Mouse (Mus musculus): ENCODE results near the gene Tmigd3. TPM values are rescaled to one million over a fixed set of nuclear protein-coding genes. Genes with fewer than 3 reads are reported as not detected.

The Tmigd3 gene
- total and polyA plus RNA-seq, 3 experiments, result 0.05 to 5.5 TPM; not detected in 1

DNA sequence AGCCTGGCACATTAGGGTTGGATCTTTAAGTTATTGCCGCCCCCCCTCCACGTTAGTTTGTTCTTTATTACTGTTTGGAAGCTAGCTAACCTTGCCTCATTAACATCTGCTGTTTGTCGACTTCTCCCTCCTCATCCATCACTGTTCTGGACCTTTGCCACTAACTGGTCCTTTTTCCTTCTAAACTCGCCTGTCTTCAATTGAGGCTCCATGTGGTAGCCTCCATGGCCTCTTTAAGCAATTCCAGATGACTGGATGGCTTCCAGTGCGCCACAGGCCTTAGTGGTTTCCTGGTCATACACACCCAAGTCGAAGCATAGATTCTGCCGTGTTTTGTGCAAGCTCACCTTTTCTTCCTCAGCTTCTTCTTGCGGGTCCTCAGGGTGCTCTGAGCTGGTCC, 16.9 kb upstream of the Tmigd3 start:
- ATAC-seq (ENCODE audit: extremely low read depth, insufficient number of reproducible peaks, low FRiP score, poor library complexity, severe bottlenecking) (no peak), DNase-seq (ENCODE audit: low spot score) (no peak)
- Histone ChIP-seq H3K27me3 (ENCODE audit: insufficient read depth, low read length) (peaks cover 41% of the 10 kb centered on the region), H3K36me3 (replicated peaks) (no peaks in the 10 kb centered on the region), H3K4me3 (ENCODE audit: low read depth, low read length) (no peak overlapping the region), H3K9me3 (replicated peaks) (no peaks in the 10 kb centered on the region), H3K4me1 (ENCODE audit: insufficient read depth, low read depth, low read length) (peaks cover 5% of the 10 kb centered on the region; the same call in 1 of the 2 replicates)
- no peak for TF ChIP-seq POLR2AphosphoS5 (IDR thresholded peaks at IDR 0.05; ENCODE audit: insufficient replicate concordance, low read depth, low read length)
- TF ChIP-seq GATA2 (IDR thresholded peaks at IDR 0.05; ENCODE audit: borderline replicate concordance, low read depth, low read length), result no peak
- no peak for TF ChIP-seq TAL1 (conservative IDR thresholded peaks at IDR 0.05; ENCODE audit: low read depth, low read length)
- TF ChIP-seq CTCF (IDR thresholded peaks at IDR 0.05; ENCODE audit: low read depth, low read length), result no peak
- TF ChIP-seq GATA1 (IDR thresholded peaks at IDR 0.05; ENCODE audit: borderline replicate concordance, low read length), result no peak

DNA sequence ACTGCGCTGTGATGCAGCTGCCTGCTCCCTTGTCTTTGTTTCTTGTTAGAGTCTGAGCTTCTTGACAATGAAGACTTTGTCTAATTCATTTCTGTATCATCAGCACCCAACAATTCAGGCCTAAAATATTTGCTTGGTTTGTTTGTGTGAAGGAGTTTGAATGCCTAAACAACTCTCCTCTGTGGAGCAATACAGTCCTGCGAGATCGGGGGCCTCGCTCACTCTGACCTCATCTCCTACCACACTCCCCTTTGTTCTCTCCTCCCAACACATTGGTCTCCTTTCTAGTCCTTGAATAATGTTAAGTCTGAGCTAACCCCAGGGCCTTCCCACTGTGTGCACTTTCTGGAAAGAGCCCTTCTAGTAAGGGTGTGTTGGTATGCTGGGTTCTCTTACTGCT, 15.9 kb upstream of the Tmigd3 start:
- no peak for DNase-seq (ENCODE audit: low spot score)
- Histone ChIP-seq H3K27me3 (ENCODE audit: insufficient read depth, low read length) (peaks cover 39% of the 10 kb centered on the region), H3K4me3 (ENCODE audit: low read depth, low read length) (no peak overlapping the region), H3K4me1 (ENCODE audit: insufficient read depth, low read depth, low read length) (peaks cover 5% of the 10 kb centered on the region; the same call in 1 of the 2 replicates), H3K36me3 (replicated peaks) (no peaks in the 10 kb centered on the region), H3K9me3 (replicated peaks) (no peaks in the 10 kb centered on the region)
- no peak for ATAC-seq (ENCODE audit: extremely low read depth, insufficient number of reproducible peaks, low FRiP score, poor library complexity, severe bottlenecking)
- TF ChIP-seq TAL1 (conservative IDR thresholded peaks at IDR 0.05; ENCODE audit: low read depth, low read length) (no peak), POLR2AphosphoS5 (IDR thresholded peaks at IDR 0.05; ENCODE audit: insufficient replicate concordance, low read depth, low read length) (no peak), GATA2 (IDR thresholded peaks at IDR 0.05; ENCODE audit: borderline replicate concordance, low read depth, low read length) (no peak), CTCF (IDR thresholded peaks at IDR 0.05; ENCODE audit: low read depth, low read length) (no peak), GATA1 (IDR thresholded peaks at IDR 0.05; ENCODE audit: borderline replicate concordance, low read length) (no peak)

- ATAC-seq (ENCODE audit: extremely low read depth, insufficient number of reproducible peaks, low FRiP score, poor library complexity, severe bottlenecking) (no peak), DNase-seq (ENCODE audit: low spot score) (no peak)
- peaks cover 10% of the 10 kb centered on the region for H3K4me1 ChIP-seq (ENCODE audit: insufficient read depth, low read depth, low read length)
- TF ChIP-seq GATA2 (IDR thresholded peaks at IDR 0.05; ENCODE audit: borderline replicate concordance, low read depth, low read length), result no peak
- TF ChIP-seq POLR2AphosphoS5 (IDR thresholded peaks at IDR 0.05; ENCODE audit: insufficient replicate concordance, low read depth, low read length), result no peak
- TF ChIP-seq GATA1 (IDR thresholded peaks at IDR 0.05; ENCODE audit: borderline replicate concordance, low read length), result no peak
- no peak for TF ChIP-seq CTCF (IDR thresholded peaks at IDR 0.05; ENCODE audit: low read depth, low read length)
- TF ChIP-seq TAL1 (conservative IDR thresholded peaks at IDR 0.05; ENCODE audit: low read depth, low read length), result no peak
- H3K9me3 ChIP-seq (replicated peaks), result no peaks in the 10 kb centered on the region
- no peaks in the 10 kb centered on the region for H3K36me3 ChIP-seq (replicated peaks)
- peaks cover 37% of the 10 kb centered on the region for H3K27me3 ChIP-seq (ENCODE audit: insufficient read depth, low read length)
- H3K4me3 ChIP-seq (ENCODE audit: low read depth, low read length), result no peak overlapping the region
Observed at GRCm38 (mm10) chr3:105857513-105857912, 13.2 kb upstream of the Tmigd3 start.

DNA sequence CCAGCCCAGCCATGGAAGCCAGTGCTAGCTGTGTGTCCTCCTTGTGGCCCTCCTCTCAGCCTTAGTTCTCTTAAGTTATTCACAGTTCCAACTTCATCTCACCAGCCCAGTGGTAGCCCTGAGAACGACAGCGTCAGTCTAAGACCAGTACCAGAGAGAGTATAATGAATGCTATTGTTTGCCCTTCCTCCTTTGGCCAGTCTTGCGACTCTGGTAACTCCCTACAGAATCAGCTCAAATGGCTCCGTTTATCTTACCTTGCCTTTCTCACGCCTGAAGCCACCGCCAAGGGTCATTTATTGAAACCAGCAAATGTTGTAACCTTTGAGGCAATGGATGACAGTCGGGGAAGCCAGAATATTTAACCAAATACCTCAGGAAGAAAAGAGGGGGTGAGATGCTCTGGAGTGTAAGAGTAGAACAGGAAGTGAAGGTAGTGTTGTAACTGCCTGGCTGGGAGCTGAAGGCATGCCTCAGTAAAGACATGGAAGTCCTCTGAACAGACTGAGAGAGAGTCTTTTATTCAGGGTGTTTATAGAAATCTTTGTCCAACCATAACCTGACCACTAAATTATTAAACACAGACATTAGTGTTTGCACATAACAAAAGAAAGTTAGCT, 8.8 kb upstream of the Tmigd3 start:
- peaks cover 41% of the 10 kb centered on the region for H3K27me3 ChIP-seq (ENCODE audit: insufficient read depth, low read length)
- ATAC-seq (ENCODE audit: extremely low read depth, insufficient number of reproducible peaks, low FRiP score, poor library complexity, severe bottlenecking), result no peak

GRCm38 (mm10) chr3:105864123-105864522, 6.6 kb upstream of the Tmigd3 start:
- H3K36me3 ChIP-seq (replicated peaks), result no peaks in the 10 kb centered on the region
- H3K4me1 ChIP-seq (ENCODE audit: insufficient read depth, low read depth, low read length), result peaks cover 5% of the 10 kb centered on the region; the same call in 1 of the 2 replicates
- no peak for TF ChIP-seq CTCF (IDR thresholded peaks at IDR 0.05; ENCODE audit: low read depth, low read length)
- no peak for TF ChIP-seq GATA1 (IDR thresholded peaks at IDR 0.05; ENCODE audit: borderline replicate concordance, low read length)
- no peak for TF ChIP-seq POLR2AphosphoS5 (IDR thresholded peaks at IDR 0.05; ENCODE audit: insufficient replicate concordance, low read depth, low read length)
- TF ChIP-seq GATA2 (IDR thresholded peaks at IDR 0.05; ENCODE audit: borderline replicate concordance, low read depth, low read length), result no peak
- TF ChIP-seq TAL1 (conservative IDR thresholded peaks at IDR 0.05; ENCODE audit: low read depth, low read length), result no peak
- DNase-seq (ENCODE audit: low spot score) (no peak), ATAC-seq (ENCODE audit: extremely low read depth, insufficient number of reproducible peaks, low FRiP score, poor library complexity, severe bottlenecking) (no peak)
- no peaks in the 10 kb centered on the region for H3K9me3 ChIP-seq (replicated peaks)
- no peak overlapping the region for H3K4me3 ChIP-seq (ENCODE audit: low read depth, low read length)
- peaks cover 38% of the 10 kb centered on the region for H3K27me3 ChIP-seq (ENCODE audit: insufficient read depth, low read length)

More for the DNA sequence above, 8.8 kb upstream of the Tmigd3 start:
- Histone ChIP-seq H3K9me3 (replicated peaks) (no peaks in the 10 kb centered on the region), H3K4me1 (ENCODE audit: insufficient read depth, low read depth, low read length) (peaks cover 10% of the 10 kb centered on the region), H3K36me3 (replicated peaks) (no peaks in the 10 kb centered on the region), H3K4me3 (ENCODE audit: low read depth, low read length) (no peak overlapping the region)
- TF ChIP-seq GATA2 (IDR thresholded peaks at IDR 0.05; ENCODE audit: borderline replicate concordance, low read depth, low read length) (no peak), POLR2AphosphoS5 (IDR thresholded peaks at IDR 0.05; ENCODE audit: insufficient replicate concordance, low read depth, low read length) (no peak), CTCF (IDR thresholded peaks at IDR 0.05; ENCODE audit: low read depth, low read length) (no peak), TAL1 (conservative IDR thresholded peaks at IDR 0.05; ENCODE audit: low read depth, low read length) (no peak), GATA1 (IDR thresholded peaks at IDR 0.05; ENCODE audit: borderline replicate concordance, low read length) (no peak)
- no peak for DNase-seq (ENCODE audit: low spot score)

DNA sequence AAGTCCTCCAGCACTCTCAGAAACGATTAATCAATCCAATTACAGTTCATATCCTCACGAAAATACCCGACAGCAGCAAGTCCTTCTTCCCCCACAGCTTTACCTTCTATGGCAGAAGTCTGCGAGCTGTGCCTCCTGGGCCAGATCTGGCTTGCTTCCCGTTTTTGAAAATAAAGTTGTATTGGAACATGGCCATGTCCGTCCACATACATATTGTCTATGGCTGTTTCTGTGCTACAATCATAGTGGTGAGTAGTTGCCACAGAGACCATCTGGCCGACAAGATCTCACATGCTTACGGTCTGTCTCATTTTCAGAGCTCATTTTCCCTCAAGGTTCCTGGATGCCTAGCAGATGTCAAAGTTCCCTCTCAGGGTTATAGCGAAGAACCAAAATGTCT, 5.6 kb upstream of the Tmigd3 start:
- no peaks in the 10 kb centered on the region for H3K36me3 ChIP-seq (replicated peaks)
- H3K4me1 ChIP-seq (ENCODE audit: insufficient read depth, low read depth, low read length), result peaks cover 7% of the 10 kb centered on the region; the same call in 1 of the 2 replicates
- no peak for ATAC-seq (ENCODE audit: extremely low read depth, insufficient number of reproducible peaks, low FRiP score, poor library complexity, severe bottlenecking)

More for the DNA sequence above, 5.6 kb upstream of the Tmigd3 start:
- Histone ChIP-seq H3K9me3 (replicated peaks) (no peaks in the 10 kb centered on the region), H3K4me3 (ENCODE audit: low read depth, low read length) (no peak overlapping the region), H3K27me3 (ENCODE audit: insufficient read depth, low read length) (peaks cover 46% of the 10 kb centered on the region)
- TF ChIP-seq POLR2AphosphoS5 (IDR thresholded peaks at IDR 0.05; ENCODE audit: insufficient replicate concordance, low read depth, low read length) (no peak), GATA1 (IDR thresholded peaks at IDR 0.05; ENCODE audit: borderline replicate concordance, low read length) (no peak), GATA2 (IDR thresholded peaks at IDR 0.05; ENCODE audit: borderline replicate concordance, low read depth, low read length) (no peak), CTCF (IDR thresholded peaks at IDR 0.05; ENCODE audit: low read depth, low read length) (no peak), TAL1 (conservative IDR thresholded peaks at IDR 0.05; ENCODE audit: low read depth, low read length) (no peak)
- DNase-seq (ENCODE audit: low spot score), result no peak

Measured in G1E (cell line).